Mouse (Mus musculus) heart, postnatal 0 days (tissue): ENCODE measurements around the gene Mif4gd.

Experiments used
- CTCF ChIP-seq: IDR thresholded peaks from 2 replicates; pipeline ENCODE4 v1.5.1; 2016; ENCODE audit warnings: antibody characterized with exemption, control low read depth, low read depth
- EP300 ChIP-seq: IDR thresholded peaks from 2 replicates; pipeline ENCODE4 v1.6.1; 2016; ENCODE audit warnings: antibody characterized with exemption, low read depth

- TF ChIP-seq CTCF (no peak), EP300 (no peak)
Measured at GRCm38 (mm10) chr11:115618732-115619516, 6.2 kb upstream of the Mif4gd start.
